Mouse (Mus musculus): Measurements from ENCODE around the gene Mepce. TPM values are rescaled to one million over a fixed set of nuclear protein-coding genes. Genes with fewer than 3 reads are reported as not detected.

Gene Mepce
- total and polyA plus RNA-seq, 2 experiments from 2014 or later: 17.1 to 49.2 TPM

GRCm38 (mm10) chr5:137747326-137747961 lies 40.0 kb downstream of the Mepce start:
- H3K4me1 ChIP-seq (ENCODE audit: insufficient read depth, low read length): peaks cover 18% of the 10 kb centered on the region; the same call in 1 of the 2 replicates
- DNase-seq (ENCODE audit: low spot score): peak; percentile 45
- 2% methylated on average over 25 of the region's 26 CpGs for WGBS
- TF ChIP-seq CTCF (IDR thresholded peaks at IDR 0.05; ENCODE audit: low read depth): peak; percentile 33; the same call in 1 of the 2 replicates
- H3K9ac ChIP-seq (replicated peaks; ENCODE audit: low read length): peak overlapping the region; percentile 65
- H3K36me3 ChIP-seq (ENCODE audit: insufficient read depth, low read length): peaks cover 13% of the 10 kb centered on the region; the same call in 1 of the 2 replicates
- peak overlapping the region; percentile 98 for H3K4me2 ChIP-seq (ENCODE audit: low read depth, low read length)
- no peak for ATAC-seq
- H3K9me3 ChIP-seq (ENCODE audit: low read length): no peaks in the 10 kb centered on the region
- H3K27me3 ChIP-seq (ENCODE audit: insufficient read depth, low read length): no peaks in the 10 kb centered on the region
- peak overlapping the region; percentile 86 for H3K27ac ChIP-seq
- H3K4me3 ChIP-seq (ENCODE audit: low read length): peak overlapping the region; percentile 64

- DNase-seq (ENCODE audit: low spot score) (no peak), ATAC-seq (no peak)
- TF ChIP-seq CTCF (IDR thresholded peaks at IDR 0.05; ENCODE audit: low read depth): no peak
- H3K27me3 ChIP-seq (ENCODE audit: insufficient read depth, low read length): no peaks in the 10 kb centered on the region
- H3K9me3 ChIP-seq (ENCODE audit: low read length): no peaks in the 10 kb centered on the region
- peak overlapping the region; percentile 98 for H3K4me2 ChIP-seq (ENCODE audit: low read depth, low read length)
- peaks cover 8% of the 10 kb centered on the region; the same call in 1 of the 2 replicates for H3K36me3 ChIP-seq (ENCODE audit: insufficient read depth, low read length)
- peak overlapping the region; percentile 64 for H3K4me3 ChIP-seq (ENCODE audit: low read length)
- peak overlapping the region; percentile 86 for H3K27ac ChIP-seq
- peak overlapping the region; percentile 65 for H3K9ac ChIP-seq (replicated peaks; ENCODE audit: low read length)
- WGBS: 1% methylated on average over 16 of the region's 16 CpGs
- H3K4me1 ChIP-seq (ENCODE audit: insufficient read depth, low read length): peaks cover 18% of the 10 kb centered on the region; the same call in 1 of the 2 replicates
Observed at GRCm38 (mm10) chr5:137746851-137747325, 40.6 kb downstream of the Mepce start.

GRCm38 (mm10) chr5:137746282-137746850 lies 41.1 kb downstream of the Mepce start:
- ATAC-seq: peak; percentile 3; the same call in 1 of the 2 replicates
- Histone ChIP-seq H3K4me3 (ENCODE audit: low read length) (peak overlapping the region; percentile 64), H3K4me1 (ENCODE audit: insufficient read depth, low read length) (peaks cover 18% of the 10 kb centered on the region; the same call in 1 of the 2 replicates), H3K9ac (replicated peaks; ENCODE audit: low read length) (peak overlapping the region; percentile 65), H3K27me3 (ENCODE audit: insufficient read depth, low read length) (no peaks in the 10 kb centered on the region), H3K36me3 (ENCODE audit: insufficient read depth, low read length) (0 out of 2 replicates have a peak, but pooled peaks cover 3% of the 10 kb centered on the region), H3K27ac (peak overlapping the region; percentile 86), H3K4me2 (ENCODE audit: low read depth, low read length) (peak overlapping the region; percentile 98), H3K9me3 (ENCODE audit: low read length) (no peaks in the 10 kb centered on the region)
- TF ChIP-seq CTCF (IDR thresholded peaks at IDR 0.05; ENCODE audit: low read depth): no peak
- 0% methylated on average over 20 of the region's 20 CpGs for WGBS
- peak; percentile 59 for DNase-seq (ENCODE audit: low spot score)

- peak within 1 kb of the TSS; percentile 86 for H3K27ac ChIP-seq
- peaks cover 18% of the 10 kb centered on the region; the same call in 1 of the 2 replicates for H3K4me1 ChIP-seq (ENCODE audit: insufficient read depth, low read length)
- H3K4me3 ChIP-seq (ENCODE audit: low read length): peak within 1 kb of the TSS; percentile 64
- 3% methylated on average over 28 of the region's 28 CpGs for WGBS
- ATAC-seq: peak; percentile 79
- no peaks in the 10 kb centered on the region for H3K9me3 ChIP-seq (ENCODE audit: low read length)
- peak; percentile 93 for DNase-seq (ENCODE audit: low spot score)
- H3K9ac ChIP-seq (replicated peaks; ENCODE audit: low read length): peak within 1 kb of the TSS; percentile 65
- no peak for TF ChIP-seq CTCF (IDR thresholded peaks at IDR 0.05; ENCODE audit: low read depth)
- H3K36me3 ChIP-seq (ENCODE audit: insufficient read depth, low read length): no peaks in the 10 kb centered on the region
- H3K27me3 ChIP-seq (ENCODE audit: insufficient read depth, low read length): no peaks in the 10 kb centered on the region
- H3K4me2 ChIP-seq (ENCODE audit: low read depth, low read length): peak within 1 kb of the TSS; percentile 98
Observed at GRCm38 (mm10) chr5:137745214-137746171, 42.0 kb downstream of the Mepce start, which contains the start of gene Tsc22d4. TSS of gene Tsc22d4 (plus strand) at chr5:137745730.

GRCm38 (mm10) chr5:137744197-137744596 lies 43.3 kb downstream of the Mepce start:
- H3K4me1 ChIP-seq (ENCODE audit: insufficient read depth, low read length): peaks cover 21% of the 10 kb centered on the region
- H3K27me3 ChIP-seq (ENCODE audit: insufficient read depth, low read length): no peaks in the 10 kb centered on the region
- no peak for TF ChIP-seq CTCF (IDR thresholded peaks at IDR 0.05; ENCODE audit: low read depth)
- no peak overlapping the region for H3K4me2 ChIP-seq (ENCODE audit: low read depth, low read length)
- H3K27ac ChIP-seq: no peak overlapping the region
- no peak overlapping the region for H3K9ac ChIP-seq (replicated peaks; ENCODE audit: low read length)
- DNase-seq (ENCODE audit: low spot score) (no peak), ATAC-seq (no peak)
- no peak overlapping the region for H3K4me3 ChIP-seq (ENCODE audit: low read length)
- WGBS: 72% methylated on average over 6 of the region's 7 CpGs
- no peaks in the 10 kb centered on the region for H3K9me3 ChIP-seq (ENCODE audit: low read length)
- H3K36me3 ChIP-seq (ENCODE audit: insufficient read depth, low read length): no peaks in the 10 kb centered on the region

GRCm38 (mm10) chr5:137742836-137743235 lies 44.6 kb downstream of the Mepce start:
- Histone ChIP-seq H3K4me2 (ENCODE audit: low read depth, low read length) (no peak overlapping the region), H3K4me1 (ENCODE audit: insufficient read depth, low read length) (peaks cover 22% of the 10 kb centered on the region), H3K4me3 (ENCODE audit: low read length) (no peak overlapping the region), H3K9me3 (ENCODE audit: low read length) (no peaks in the 10 kb centered on the region), H3K27ac (no peak overlapping the region), H3K27me3 (ENCODE audit: insufficient read depth, low read length) (no peaks in the 10 kb centered on the region), H3K9ac (replicated peaks; ENCODE audit: low read length) (no peak overlapping the region), H3K36me3 (ENCODE audit: insufficient read depth, low read length) (no peaks in the 10 kb centered on the region)
- WGBS: 93% methylated on average over 6 of the region's 6 CpGs
- no peak for TF ChIP-seq CTCF (IDR thresholded peaks at IDR 0.05; ENCODE audit: low read depth)
- ATAC-seq (no peak), DNase-seq (ENCODE audit: low spot score) (no peak)

Measured in hindbrain, postnatal 0 days (tissue).